Mouse (Mus musculus) CH12.LX (cell line): ENCODE results near the gene Runx3. TPM values are rescaled to one million over a fixed set of nuclear protein-coding genes. Genes with fewer than 3 reads are reported as not detected.

ENCODE experiments used
- DNase-seq: peaks from one replicate; pipeline ENCODE4 v3.0.0-alpha.2; 2013; ENCODE audit errors: extremely low read depth
- H3K27ac ChIP-seq: 2 replicates; pipeline ENCODE4 v1.5.1; 2012; ENCODE audit warnings: low read depth, mild to moderate bottlenecking, control low read depth, moderate library complexity; ENCODE audit not compliant: insufficient read depth
- H3K27me3 ChIP-seq: replicated peaks from 2 replicates; pipeline ENCODE3; 2012; ENCODE audit warnings: inconsistent platforms
- H3K36me3 ChIP-seq, 2 experiments: replicated peaks in 1 of 2; 2 replicates each; pipeline versions ENCODE3 to v1.6.1; 2012; ENCODE audit warnings: inconsistent platforms in 1 of 2, low read length in 1 of 2, mild to moderate bottlenecking in 1 of 2, mixed read lengths in 1 of 2, moderate library complexity in 1 of 2; ENCODE audit not compliant: control insufficient read depth in 1 of 2, insufficient read depth in 1 of 2
- H3K4me1 ChIP-seq, 2 experiments: 2 replicates each; pipeline ENCODE4 v1.6.1; 2012; ENCODE audit warnings: inconsistent platforms in 1 of 2, moderate library complexity in 1 of 2; ENCODE audit not compliant: insufficient read depth in 2 of 2, control insufficient read depth in 1 of 2
- H3K4me2 ChIP-seq: 2 replicates; pipeline ENCODE4 v1.6.1; 2012; ENCODE audit warnings: low read depth, mild to moderate bottlenecking, control low read depth; ENCODE audit not compliant: poor library complexity, insufficient read depth, severe bottlenecking
- H3K4me3 ChIP-seq, 3 experiments: fragments of 150-350 bp in 1 of 3; sonication (generic) in 1 of 3; replicated peaks in 1 of 3; 2 replicates each; pipeline versions ENCODE3 to v1.5.1; 2011 to 2012; ENCODE audit warnings: low read depth in 2 of 3, low read length in 2 of 3, mild to moderate bottlenecking in 2 of 3, moderate library complexity in 2 of 3, control low read depth in 1 of 3, improper control_type of control experiment in 1 of 3, inconsistent platforms in 1 of 3, mixed read lengths in 1 of 3; ENCODE audit not compliant: poor library complexity in 1 of 3
- H3K79me2 ChIP-seq: replicated peaks from 2 replicates; pipeline ENCODE4 v1.6.1; 2012; ENCODE audit warnings: mild to moderate bottlenecking, moderate library complexity; ENCODE audit not compliant: control insufficient read depth, poor library complexity, insufficient read depth, severe bottlenecking; ENCODE audit errors: extremely low read depth
- H3K9ac ChIP-seq: 2 replicates; pipeline ENCODE4 v1.6.1; 2012; ENCODE audit warnings: low read depth, mild to moderate bottlenecking, control low read depth, moderate library complexity; ENCODE audit not compliant: insufficient read depth
- H3K9me3 ChIP-seq: replicated peaks from 2 replicates; pipeline ENCODE3; 2012; ENCODE audit warnings: low read length, inconsistent platforms, mixed read lengths
- BHLHE40 ChIP-seq: IDR thresholded peaks from 2 replicates; pipeline ENCODE4 v1.6.1; 2011; ENCODE audit warnings: mild to moderate bottlenecking, low read depth, low read length, improper control_type of control experiment
- CTCF ChIP-seq, 2 experiments: IDR thresholded peaks in 1 of 2; conservative IDR thresholded peaks in 1 of 2; 2 replicates each; pipeline ENCODE4 v1.5.1; 2011 to 2012; ENCODE audit warnings: low read depth in 2 of 2, low read length in 2 of 2, improper control_type of control experiment in 1 of 2, inconsistent platforms in 1 of 2, mild to moderate bottlenecking in 1 of 2, moderate library complexity in 1 of 2
- E2F4 ChIP-seq: IDR thresholded peaks from 2 replicates; pipeline ENCODE4 v1.6.1; 2011; ENCODE audit warnings: low read depth, low read length, improper control_type of control experiment; ENCODE audit not compliant: insufficient replicate concordance
- ELF1 ChIP-seq: IDR thresholded peaks from 2 replicates; pipeline ENCODE4 v1.6.1; 2014; ENCODE audit warnings: low read depth, mild to moderate bottlenecking, inconsistent platforms, low read length, improper control_type of control experiment
- EP300 ChIP-seq: IDR thresholded peaks from 2 replicates; pipeline ENCODE4 v1.6.1; 2011; ENCODE audit warnings: low read length, improper control_type of control experiment
- ETS1 ChIP-seq: conservative IDR thresholded peaks from 2 replicates; pipeline ENCODE4 v1.6.1; 2012; ENCODE audit warnings: low read depth, mild to moderate bottlenecking, inconsistent platforms, low read length, improper control_type of control experiment, moderate library complexity
- HCFC1 ChIP-seq: IDR thresholded peaks from 2 replicates; pipeline ENCODE4 v1.6.1; 2012; ENCODE audit warnings: low read depth, mild to moderate bottlenecking, inconsistent platforms, low read length, improper control_type of control experiment
- IRF4 ChIP-seq: IDR thresholded peaks from 2 replicates; pipeline ENCODE4 v1.6.1; 2014; ENCODE audit warnings: low read depth, mild to moderate bottlenecking, inconsistent platforms, low read length, improper control_type of control experiment
- JUN ChIP-seq: IDR thresholded peaks from 2 replicates; pipeline ENCODE4 v1.6.1; 2011; ENCODE audit warnings: low read depth, mild to moderate bottlenecking, low read length, improper control_type of control experiment, moderate library complexity; ENCODE audit not compliant: insufficient read depth
- JUND ChIP-seq: conservative IDR thresholded peaks from 2 replicates; pipeline ENCODE4 v1.6.1; 2011; ENCODE audit warnings: low read depth, low read length, improper control_type of control experiment
- KAT2A ChIP-seq: IDR thresholded peaks from 2 replicates; pipeline ENCODE4 v1.6.1; 2012; ENCODE audit warnings: low read length, improper control_type of control experiment, inconsistent platforms; ENCODE audit not compliant: insufficient replicate concordance
- MAX ChIP-seq: IDR thresholded peaks from 2 replicates; pipeline ENCODE4 v1.6.1; 2011; ENCODE audit warnings: low read length, improper control_type of control experiment
- MAZ ChIP-seq: IDR thresholded peaks from 2 replicates; pipeline ENCODE4 v1.6.1; 2012; ENCODE audit warnings: low read depth, mild to moderate bottlenecking, inconsistent platforms, low read length, improper control_type of control experiment, moderate library complexity
- MXI1 ChIP-seq: IDR thresholded peaks from 2 replicates; pipeline ENCODE4 v1.6.1; 2011; ENCODE audit warnings: mild to moderate bottlenecking, low read depth, low read length, improper control_type of control experiment
- PAX5 ChIP-seq: IDR thresholded peaks from 2 replicates; pipeline ENCODE4 v1.6.1; 2012; ENCODE audit warnings: low read length, inconsistent platforms, mixed read lengths
- RAD21 ChIP-seq: IDR thresholded peaks from 2 replicates; pipeline ENCODE4 v1.6.1; 2011; ENCODE audit warnings: low read depth, mild to moderate bottlenecking, low read length, improper control_type of control experiment, moderate library complexity
- RCOR1 ChIP-seq: conservative IDR thresholded peaks from 2 replicates; pipeline ENCODE4 v1.6.1; 2012; ENCODE audit warnings: low read depth, mild to moderate bottlenecking, inconsistent platforms, low read length, improper control_type of control experiment
- TBP ChIP-seq: conservative IDR thresholded peaks from 2 replicates; pipeline ENCODE4 v1.6.1; 2011; ENCODE audit warnings: low read depth, low read length, improper control_type of control experiment
- TCF12 ChIP-seq: IDR thresholded peaks from 2 replicates; pipeline ENCODE4 v1.6.1; 2014; ENCODE audit warnings: low read depth, mild to moderate bottlenecking, inconsistent platforms, low read length, improper control_type of control experiment
- UBTF ChIP-seq: IDR thresholded peaks from 2 replicates; pipeline ENCODE4 v1.6.1; 2012; ENCODE audit warnings: low read depth, mild to moderate bottlenecking, inconsistent platforms, low read length, improper control_type of control experiment, moderate library complexity
- USF1 ChIP-seq: IDR thresholded peaks from 2 replicates; pipeline ENCODE4 v1.6.1; 2014; ENCODE audit warnings: low read depth, mild to moderate bottlenecking, inconsistent platforms, low read length, improper control_type of control experiment
- USF2 ChIP-seq: conservative IDR thresholded peaks from 2 replicates; pipeline ENCODE4 v1.6.1; 2011; ENCODE audit warnings: low read depth, low read length, improper control_type of control experiment
- ZC3H11A ChIP-seq: IDR thresholded peaks from 2 replicates; pipeline ENCODE4 v1.6.1; 2012; ENCODE audit warnings: low read depth, mild to moderate bottlenecking, inconsistent platforms, low read length, improper control_type of control experiment
- ZKSCAN1 ChIP-seq: IDR thresholded peaks from 2 replicates; pipeline ENCODE4 v1.6.1; 2012; ENCODE audit warnings: low read depth, inconsistent platforms, low read length, improper control_type of control experiment, borderline replicate concordance
- ZMIZ1 ChIP-seq: IDR thresholded peaks from 2 replicates; pipeline ENCODE4 v1.6.1; 2012; ENCODE audit warnings: low read depth, mild to moderate bottlenecking, inconsistent platforms, low read length, improper control_type of control experiment
- dilution Hi-C: fragments of 300-500 bp; cut with MboI; formaldehyde crosslinking; loops from 2 replicates; pipeline ENCODE4 v1.14.3; 2020; ENCODE audit warnings: low sequenced_read_pairs; ENCODE audit not compliant: extremely low pct_unique_long_range_greater_than_20kb, extremely low pct_ligation_motif_present
- in situ Hi-C: fragments of 300-500 bp; cut with MboI; formaldehyde crosslinking; loops from 3 replicates; pipeline ENCODE4 v1.14.3; 2019; ENCODE audit warnings: low sequenced_read_pairs, low pct_ligation_motif_present, low pct_unique_long_range_greater_than_20kb, mixed read lengths
- polyA plus RNA-seq: library from polyadenylated mRNA; unstranded; fragments of >175 nt; gene quantifications from 2 replicates; pipeline ENCODE4 v1.2.1, GENCODE M21; 2012; ENCODE audit warnings: low read depth; ENCODE audit not compliant: insufficient read length
- total RNA-seq, 2 experiments: library from RNA; depleted of rRNA; stranded (reverse); fragments of 300-350 nt in 1 of 2; fragments of >200 nt in 1 of 2; gene quantifications; 2 replicates each; pipeline ENCODE4 v1.2.3; 2012 to 2014

Runx3 gene
- total and polyA plus RNA-seq, 3 experiments = 5.0 to 61.1 (median 19.7) TPM

- TF ChIP-seq ZMIZ1 (no peak; the same call in 1 of the 2 replicates), PAX5 (no peak)
These were observed 31.6 kb downstream of the Runx3 start (continued) for GRCm38 (mm10) chr4:135151988-135152594.

DNA sequence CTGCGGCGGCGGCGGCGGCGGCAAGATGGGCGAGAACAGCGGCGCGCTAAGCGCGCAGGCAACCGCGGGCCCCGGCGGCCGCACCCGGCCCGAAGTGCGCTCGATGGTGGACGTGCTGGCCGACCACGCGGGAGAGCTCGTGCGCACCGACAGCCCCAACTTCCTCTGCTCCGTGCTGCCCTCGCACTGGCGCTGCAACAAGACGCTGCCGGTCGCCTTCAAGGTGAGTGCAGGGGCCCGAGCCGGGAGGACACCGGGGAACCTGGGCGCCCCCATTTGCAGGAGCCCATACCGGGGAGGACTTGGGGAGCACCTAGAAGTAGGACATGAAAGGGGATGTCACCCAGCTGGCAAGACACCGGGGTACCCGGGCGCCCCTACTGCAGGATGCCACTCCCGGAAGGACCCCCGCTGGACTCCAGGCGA lies 32.4 kb downstream of the Runx3 start:
- Histone ChIP-seq H3K9me3 (no peaks in the 10 kb centered on the region), H3K4me2 (peak overlapping the region; percentile 83), H3K4me3 (peak overlapping the region; percentile 81 to 95 (median 90)), H3K27me3 (no peaks in the 10 kb centered on the region), H3K27ac (peak overlapping the region; percentile 84), H3K9ac (peak overlapping the region; percentile 75), H3K4me1 (peaks cover 19 to 63% of the 10 kb centered on the region in 2 experiments), H3K36me3 (peaks cover 9 to 25% of the 10 kb centered on the region in 2 experiments), H3K79me2 (peaks cover 51% of the 10 kb centered on the region)
- TF ChIP-seq ETS1 (no peak), MAX (peak; percentile 19; the same call in 1 of the 2 replicates), MXI1 (peak; percentile 44; the same call in 1 of the 2 replicates), IRF4 (no peak), HCFC1 (no peak), UBTF (0 out of 2 replicates have a peak, but pooled peaks have one; percentile 20), CTCF (conservative IDR thresholded peaks at IDR 0.05 in 1 of 2, IDR thresholded peaks at IDR 0.05 in 1 of 2; ENCODE audit: low read depth in 2 of 2, low read length in 2 of 2) (peak in 1 of 2 experiments; percentile 17; a peak in 1 of 4 replicates), BHLHE40 (peak; percentile 34; the same call in 1 of the 2 replicates), JUND (no peak)
- no peak for DNase-seq
- dilution Hi-C loops (no loop called here), in situ Hi-C loops (no loop called here)

DNA sequence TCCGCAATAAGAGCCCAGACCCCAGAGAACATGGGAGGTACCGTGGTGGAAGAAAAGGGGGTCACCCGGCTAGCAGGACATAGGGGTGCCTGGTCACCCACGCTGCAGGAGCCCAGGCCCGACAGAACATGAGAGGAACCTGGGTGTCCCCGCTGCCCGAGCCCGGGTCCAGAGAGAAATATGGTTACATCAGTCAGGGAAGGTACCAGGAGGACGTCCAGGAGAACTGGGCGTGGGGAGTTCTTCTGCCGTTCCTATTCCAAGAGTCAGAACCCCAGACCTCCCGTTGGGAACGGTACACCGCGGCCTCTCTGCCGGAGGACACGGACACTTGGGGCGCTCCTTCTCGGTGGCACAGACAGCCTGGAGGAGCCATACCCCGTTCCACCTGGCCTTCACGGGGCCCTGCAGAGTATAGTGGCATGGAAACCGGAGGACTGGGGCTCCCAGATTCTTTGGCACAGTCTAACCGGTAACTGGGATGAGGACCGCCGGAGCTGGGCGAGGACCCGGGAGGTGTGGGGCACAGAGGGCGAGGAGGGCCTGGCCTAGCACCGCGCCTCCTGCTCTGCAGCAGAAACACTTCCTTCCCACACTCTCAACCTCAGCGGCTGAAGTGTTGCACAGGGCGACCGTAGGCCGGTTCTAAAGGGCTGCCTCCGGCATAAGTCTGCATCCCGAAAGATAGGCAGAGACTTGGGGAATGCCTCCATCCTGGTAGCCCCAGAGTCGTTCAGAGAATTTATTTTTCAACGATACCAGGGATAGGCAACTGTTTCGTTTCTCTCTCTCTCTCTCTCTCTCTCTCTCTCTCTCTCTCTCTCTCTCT lies 33.0 kb downstream of the Runx3 start:
- DNase-seq = no peak
- peaks cover 11 to 30% of the 10 kb centered on the region in 2 experiments for H3K36me3 ChIP-seq
- no peaks in the 10 kb centered on the region for H3K9me3 ChIP-seq
- peak overlapping the region; percentile 84 for H3K27ac ChIP-seq
- peaks cover 58% of the 10 kb centered on the region for H3K79me2 ChIP-seq
- H3K4me1 ChIP-seq = peaks cover 16 to 63% of the 10 kb centered on the region in 2 experiments
- H3K4me2 ChIP-seq = peak overlapping the region; percentile 83
- in situ Hi-C loops = no loop called here
- dilution Hi-C loops = no loop called here
- H3K4me3 ChIP-seq = peak overlapping the region; percentile 81 to 95 (median 90)
- peak overlapping the region; percentile 75 for H3K9ac ChIP-seq
- no peaks in the 10 kb centered on the region for H3K27me3 ChIP-seq
- peak; percentile 11; the same call in 1 of the 2 replicates for TF ChIP-seq ZMIZ1
- peak; percentile 67; the same call in 1 of the 2 replicates for TF ChIP-seq JUND
- TF ChIP-seq KAT2A = no peak
- 0 out of 2 replicates have a peak, but pooled peaks have one; percentile 12 for TF ChIP-seq BHLHE40
- TF ChIP-seq HCFC1 = no peak
- no peak for TF ChIP-seq USF2
- TF ChIP-seq RAD21 = no peak
- no peak for TF ChIP-seq JUN
- 0 out of 2 replicates have a peak, but pooled peaks have one; percentile 5 for TF ChIP-seq IRF4
- TF ChIP-seq MXI1 = no peak
- no peak for TF ChIP-seq ZKSCAN1
- no peak for TF ChIP-seq MAZ
- TF ChIP-seq TCF12 = no peak
- TF ChIP-seq ETS1 = no peak
- no peak for TF ChIP-seq MAX
- TF ChIP-seq ELF1 = no peak
- TF ChIP-seq RCOR1 = no peak
- no peak for TF ChIP-seq TBP
- no peak for TF ChIP-seq E2F4
- no peak for TF ChIP-seq ZC3H11A
- TF ChIP-seq USF1 = no peak
- no peak for TF ChIP-seq EP300
